Mouse (Mus musculus): ENCODE data around the gene Ppfibp1. TPM values are rescaled to one million over a fixed set of nuclear protein-coding genes. Genes with fewer than 3 reads are reported as not detected.

Gene Ppfibp1
- polyA plus RNA-seq, 1 experiment from 2014 or later = 30.5 TPM

DNA sequence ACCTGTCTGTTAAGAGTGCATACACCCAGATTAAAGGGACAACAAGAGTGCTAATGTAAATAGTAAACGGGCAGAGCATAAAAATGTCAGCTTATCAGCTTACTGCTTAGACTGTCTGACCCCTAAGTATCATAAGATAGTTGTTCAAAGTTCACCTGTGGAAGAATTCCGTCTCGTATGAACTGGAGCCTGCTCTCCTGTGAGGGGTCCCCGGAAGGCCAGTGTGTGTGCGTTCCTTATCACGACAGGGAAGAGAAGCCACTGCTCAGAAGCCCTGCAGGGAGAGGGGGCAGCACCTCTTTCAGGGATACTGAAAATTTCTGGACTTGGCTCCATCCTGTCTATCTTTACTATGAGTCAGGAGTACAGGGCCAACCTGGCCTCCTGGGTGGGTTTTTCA is 108.7 kb downstream of the Ppfibp1 start:
- ATAC-seq (ENCODE audit: insufficient read depth, low FRiP score, low TSS enrichment) (no peak), DNase-seq (ENCODE audit: low spot score) (no peak)
- H3K27ac ChIP-seq (ENCODE audit: low read depth, low read length) = no peak overlapping the region
- no peak overlapping the region for H3K4me2 ChIP-seq (ENCODE audit: low read depth)
- H3K36me3 ChIP-seq (ENCODE audit: control insufficient read depth, insufficient read depth, low read length) = no peaks in the 10 kb centered on the region; the same call in 1 of the 2 replicates
- no peaks in the 10 kb centered on the region for H3K27me3 ChIP-seq (ENCODE audit: control insufficient read depth, insufficient read depth, low read length)
- WGBS = 90% methylated on average over 6 of the region's 6 CpGs
- H3K9me3 ChIP-seq (ENCODE audit: control insufficient read depth, low read length) = no peaks in the 10 kb centered on the region
- H3K4me1 ChIP-seq (ENCODE audit: control insufficient read depth, insufficient read depth, low read length) = no peaks in the 10 kb centered on the region
- H3K9ac ChIP-seq (ENCODE audit: low read length) = no peak overlapping the region
- no peak overlapping the region for H3K4me3 ChIP-seq (ENCODE audit: low read depth, low read length)

DNA sequence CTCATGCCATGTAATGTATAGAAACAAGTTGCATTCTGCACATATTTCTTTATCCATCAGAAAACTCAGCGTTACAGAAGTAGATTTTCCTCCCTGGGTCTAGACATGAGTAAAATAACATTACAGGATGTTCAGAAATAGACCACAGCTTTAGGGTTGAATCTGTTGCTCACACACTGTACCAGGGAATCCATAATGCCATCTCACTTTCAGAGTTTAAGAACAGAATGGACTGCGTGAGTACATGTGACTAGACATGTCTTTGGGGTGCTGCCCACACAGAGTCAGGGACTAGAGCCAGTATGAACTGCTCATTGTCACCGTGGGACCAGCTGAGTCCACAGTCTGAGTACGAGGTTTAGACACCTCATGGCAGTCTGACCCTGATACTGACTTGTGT is 110.4 kb downstream of the Ppfibp1 start:
- H3K27ac ChIP-seq (ENCODE audit: low read depth, low read length) = no peak overlapping the region
- no peak for ATAC-seq (ENCODE audit: insufficient read depth, low FRiP score, low TSS enrichment)
- no peak overlapping the region for H3K4me3 ChIP-seq (ENCODE audit: low read depth, low read length)
- no peaks in the 10 kb centered on the region for H3K27me3 ChIP-seq (ENCODE audit: control insufficient read depth, insufficient read depth, low read length)
- H3K4me2 ChIP-seq (ENCODE audit: low read depth) = no peak overlapping the region
- no peaks in the 10 kb centered on the region for H3K9me3 ChIP-seq (ENCODE audit: control insufficient read depth, low read length)
- DNase-seq (ENCODE audit: low spot score) = no peak
- no peaks in the 10 kb centered on the region; the same call in 1 of the 2 replicates for H3K36me3 ChIP-seq (ENCODE audit: control insufficient read depth, insufficient read depth, low read length)
- WGBS = 86% methylated on average over 4 of the region's 4 CpGs
- no peak overlapping the region for H3K9ac ChIP-seq (ENCODE audit: low read length)
- no peaks in the 10 kb centered on the region for H3K4me1 ChIP-seq (ENCODE audit: control insufficient read depth, insufficient read depth, low read length)

DNA sequence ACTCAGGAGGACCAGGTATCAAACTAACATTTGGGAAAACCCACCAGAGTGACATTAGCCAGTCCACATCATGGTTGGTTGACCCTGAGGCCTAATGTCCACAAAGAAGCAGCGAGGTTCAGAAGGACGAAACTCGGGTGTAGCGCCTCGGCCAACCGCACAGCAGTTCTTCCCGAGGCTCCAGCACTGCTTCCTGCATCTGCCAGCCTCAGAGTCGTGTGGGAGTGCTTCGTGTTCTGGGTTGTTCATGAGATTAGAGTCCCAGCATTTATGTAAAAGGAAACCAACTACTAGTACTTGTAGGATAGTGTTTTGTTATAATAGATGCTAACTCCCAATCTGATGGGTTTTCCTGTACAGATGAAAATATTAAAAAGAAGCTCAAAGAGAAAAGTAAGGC is 111.0 kb downstream of the Ppfibp1 start:
- no peaks in the 10 kb centered on the region; the same call in 1 of the 2 replicates for H3K36me3 ChIP-seq (ENCODE audit: control insufficient read depth, insufficient read depth, low read length)
- no peak overlapping the region for H3K27ac ChIP-seq (ENCODE audit: low read depth, low read length)
- no peaks in the 10 kb centered on the region for H3K4me1 ChIP-seq (ENCODE audit: control insufficient read depth, insufficient read depth, low read length)
- no peak overlapping the region for H3K4me3 ChIP-seq (ENCODE audit: low read depth, low read length)
- no peak overlapping the region for H3K4me2 ChIP-seq (ENCODE audit: low read depth)
- no peak for ATAC-seq (ENCODE audit: insufficient read depth, low FRiP score, low TSS enrichment)
- WGBS = 91% methylated on average over 9 of the region's 9 CpGs
- no peaks in the 10 kb centered on the region for H3K27me3 ChIP-seq (ENCODE audit: control insufficient read depth, insufficient read depth, low read length)
- H3K9me3 ChIP-seq (ENCODE audit: control insufficient read depth, low read length) = no peaks in the 10 kb centered on the region
- H3K9ac ChIP-seq (ENCODE audit: low read length) = no peak overlapping the region
- no peak for DNase-seq (ENCODE audit: low spot score)

DNA sequence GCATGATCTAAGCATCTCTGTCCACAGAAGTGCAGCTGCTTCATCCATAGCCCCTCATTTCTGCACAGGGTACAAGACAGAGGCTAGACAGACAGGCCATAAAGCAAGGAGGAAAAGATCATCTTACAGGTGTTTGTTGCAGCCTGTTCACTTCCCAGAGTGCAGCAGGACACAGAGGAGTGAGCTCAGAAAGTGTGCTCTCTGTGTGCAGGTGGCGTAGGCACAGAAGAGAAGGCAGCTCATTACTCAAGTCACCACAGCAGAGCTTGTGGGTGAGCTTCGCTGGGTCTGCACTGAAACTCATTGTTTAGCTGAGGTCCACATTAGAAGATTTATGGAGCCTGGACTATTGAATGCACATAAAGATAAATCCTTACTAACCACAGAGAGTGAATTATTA is 111.5 kb downstream of the Ppfibp1 start:
- Histone ChIP-seq H3K27ac (ENCODE audit: low read depth, low read length) (no peak overlapping the region), H3K4me3 (ENCODE audit: low read depth, low read length) (no peak overlapping the region), H3K9me3 (ENCODE audit: control insufficient read depth, low read length) (no peaks in the 10 kb centered on the region), H3K27me3 (ENCODE audit: control insufficient read depth, insufficient read depth, low read length) (no peaks in the 10 kb centered on the region), H3K4me2 (ENCODE audit: low read depth) (no peak overlapping the region), H3K4me1 (ENCODE audit: control insufficient read depth, insufficient read depth, low read length) (no peaks in the 10 kb centered on the region), H3K9ac (ENCODE audit: low read length) (no peak overlapping the region), H3K36me3 (ENCODE audit: control insufficient read depth, insufficient read depth, low read length) (no peaks in the 10 kb centered on the region; the same call in 1 of the 2 replicates)
- WGBS = 45% methylated on average over 2 of the region's 2 CpGs
- DNase-seq (ENCODE audit: low spot score) = no peak
- 0 out of 2 replicates have a peak, but pooled peaks have one; percentile 35 for ATAC-seq (ENCODE audit: insufficient read depth, low FRiP score, low TSS enrichment)

DNA sequence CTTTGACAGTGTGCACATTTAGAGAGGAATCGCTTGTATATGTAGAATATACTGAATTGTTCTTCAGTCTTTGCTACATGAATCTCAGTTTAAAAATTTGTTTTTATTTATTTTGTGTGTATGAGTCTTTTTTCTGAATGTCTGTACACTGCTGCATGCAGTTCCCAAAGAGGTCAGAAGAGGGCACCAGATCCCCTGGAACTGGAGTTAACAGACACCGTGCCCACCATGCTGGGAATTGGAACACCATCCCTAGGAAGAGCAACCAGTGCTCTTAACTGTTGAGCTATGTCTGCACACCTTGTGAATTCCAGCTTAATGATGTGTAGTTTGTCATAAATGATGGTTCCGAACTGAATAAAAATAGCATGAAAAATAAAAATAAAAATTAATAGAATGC is 119.9 kb downstream of the Ppfibp1 start:
- WGBS = 61% methylated on average over 3 of the region's 3 CpGs
- no peak; the same call in 1 of the 2 replicates for ATAC-seq (ENCODE audit: insufficient read depth, low FRiP score, low TSS enrichment)
- H3K27me3 ChIP-seq (ENCODE audit: control insufficient read depth, insufficient read depth, low read length) = no peaks in the 10 kb centered on the region
- no peak overlapping the region for H3K4me2 ChIP-seq (ENCODE audit: low read depth)
- H3K9me3 ChIP-seq (ENCODE audit: control insufficient read depth, low read length) = no peaks in the 10 kb centered on the region
- no peaks in the 10 kb centered on the region for H3K36me3 ChIP-seq (ENCODE audit: control insufficient read depth, insufficient read depth, low read length)
- no peaks in the 10 kb centered on the region for H3K4me1 ChIP-seq (ENCODE audit: control insufficient read depth, insufficient read depth, low read length)
- H3K4me3 ChIP-seq (ENCODE audit: low read depth, low read length) = no peak overlapping the region
- DNase-seq (ENCODE audit: low spot score) = peak; percentile 62
- H3K9ac ChIP-seq (ENCODE audit: low read length) = no peak overlapping the region
- no peak overlapping the region for H3K27ac ChIP-seq (ENCODE audit: low read depth, low read length)

DNA sequence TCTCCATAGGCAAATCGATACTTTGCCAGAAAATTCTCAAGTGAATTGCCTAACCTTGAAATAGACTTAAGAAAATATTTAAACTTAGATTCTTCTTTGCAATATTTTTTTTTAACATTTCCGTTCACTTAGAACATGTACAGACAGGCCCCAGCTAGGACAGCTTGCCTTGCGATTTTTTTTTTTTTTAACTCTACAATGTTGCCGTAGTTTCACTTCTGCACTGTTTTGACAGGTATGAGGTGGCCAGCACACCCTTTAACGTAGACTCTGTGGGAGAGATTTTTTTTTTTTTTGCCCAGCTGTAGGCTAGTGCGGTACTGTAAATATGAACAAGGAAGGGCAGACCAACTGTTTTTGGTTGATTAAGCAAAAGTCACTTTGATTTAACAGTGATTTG is 122.1 kb downstream of the Ppfibp1 start:
- Histone ChIP-seq H3K4me1 (ENCODE audit: control insufficient read depth, insufficient read depth, low read length) (no peaks in the 10 kb centered on the region), H3K9me3 (ENCODE audit: control insufficient read depth, low read length) (no peaks in the 10 kb centered on the region), H3K27ac (ENCODE audit: low read depth, low read length) (no peak overlapping the region), H3K36me3 (ENCODE audit: control insufficient read depth, insufficient read depth, low read length) (no peaks in the 10 kb centered on the region), H3K4me3 (ENCODE audit: low read depth, low read length) (no peak overlapping the region), H3K9ac (ENCODE audit: low read length) (no peak overlapping the region), H3K27me3 (ENCODE audit: control insufficient read depth, insufficient read depth, low read length) (no peaks in the 10 kb centered on the region), H3K4me2 (ENCODE audit: low read depth) (no peak overlapping the region)
- 87% methylated on average over 6 of the region's 6 CpGs for WGBS
- no peak for DNase-seq (ENCODE audit: low spot score)
- no peak for ATAC-seq (ENCODE audit: insufficient read depth, low FRiP score, low TSS enrichment)

DNA sequence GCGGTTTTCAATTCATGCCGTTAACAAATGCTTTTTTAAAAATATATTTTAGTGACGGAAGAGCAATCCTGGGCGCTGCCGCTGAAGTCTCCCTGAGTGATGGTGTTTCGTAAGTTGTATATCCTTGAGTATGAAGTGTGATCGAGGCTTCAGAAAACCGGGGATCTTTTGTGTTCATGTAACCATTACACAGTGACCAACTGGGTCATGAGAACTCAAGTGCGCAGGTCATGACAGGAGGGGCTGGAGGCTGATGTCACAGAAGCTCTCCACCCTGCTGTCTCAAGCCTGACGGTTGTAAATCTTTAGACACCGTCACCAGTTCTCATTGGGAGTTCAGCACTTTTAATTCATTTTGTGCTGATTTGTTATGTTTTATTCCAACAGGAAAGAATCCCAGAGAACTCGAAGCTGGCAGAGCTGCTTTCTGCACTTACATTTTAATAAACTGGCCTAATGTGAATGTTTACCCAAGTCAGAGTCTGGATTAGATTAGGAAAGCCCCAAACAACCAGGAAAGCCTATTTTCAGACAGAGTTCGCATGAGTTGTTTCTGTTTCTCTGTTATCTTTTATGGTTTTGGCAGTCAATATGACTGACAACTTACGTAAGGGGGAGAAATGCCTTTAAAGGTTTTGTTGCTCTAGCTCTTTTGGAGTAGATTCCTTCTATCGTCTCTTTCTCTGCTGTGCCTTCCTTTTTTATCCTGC is 122.7 kb downstream of the Ppfibp1 start:
- Histone ChIP-seq H3K9ac (ENCODE audit: low read length) (no peak overlapping the region), H3K27me3 (ENCODE audit: control insufficient read depth, insufficient read depth, low read length) (no peaks in the 10 kb centered on the region), H3K4me1 (ENCODE audit: control insufficient read depth, insufficient read depth, low read length) (no peaks in the 10 kb centered on the region), H3K4me3 (ENCODE audit: low read depth, low read length) (no peak overlapping the region), H3K4me2 (ENCODE audit: low read depth) (no peak overlapping the region), H3K27ac (ENCODE audit: low read depth, low read length) (no peak overlapping the region), H3K9me3 (ENCODE audit: control insufficient read depth, low read length) (no peaks in the 10 kb centered on the region), H3K36me3 (ENCODE audit: control insufficient read depth, insufficient read depth, low read length) (no peaks in the 10 kb centered on the region)
- WGBS = 87% methylated on average over 15 of the region's 15 CpGs
- ATAC-seq (ENCODE audit: insufficient read depth, low FRiP score, low TSS enrichment) = no peak
- DNase-seq (ENCODE audit: low spot score) = no peak

DNA sequence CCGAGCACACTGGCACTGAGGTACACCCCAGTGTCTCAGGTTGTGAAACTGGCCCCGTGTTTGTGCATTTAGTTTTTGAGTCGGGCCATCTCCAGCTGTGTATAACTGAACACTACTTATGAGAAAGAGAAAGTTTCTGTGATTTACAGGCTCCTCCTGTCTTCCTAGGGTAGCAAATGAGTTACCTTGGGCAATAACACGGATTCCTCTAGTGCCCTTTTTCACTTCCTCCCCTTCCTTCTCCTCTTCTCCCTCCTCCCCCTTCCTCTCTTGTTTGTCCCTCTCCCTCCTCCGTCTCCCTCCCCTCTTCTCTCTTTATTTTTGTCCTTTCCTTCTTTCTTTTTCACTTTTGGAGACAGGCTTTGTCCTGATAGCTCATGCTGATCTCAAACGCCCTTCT is 123.3 kb downstream of the Ppfibp1 start:
- no peak overlapping the region for H3K9ac ChIP-seq (ENCODE audit: low read length)
- DNase-seq (ENCODE audit: low spot score) = no peak
- ATAC-seq (ENCODE audit: insufficient read depth, low FRiP score, low TSS enrichment) = no peak
- no peaks in the 10 kb centered on the region for H3K9me3 ChIP-seq (ENCODE audit: control insufficient read depth, low read length)
- 69% methylated on average over 6 of the region's 6 CpGs for WGBS
- H3K36me3 ChIP-seq (ENCODE audit: control insufficient read depth, insufficient read depth, low read length) = no peaks in the 10 kb centered on the region
- H3K27me3 ChIP-seq (ENCODE audit: control insufficient read depth, insufficient read depth, low read length) = no peaks in the 10 kb centered on the region
- no peaks in the 10 kb centered on the region for H3K4me1 ChIP-seq (ENCODE audit: control insufficient read depth, insufficient read depth, low read length)
- H3K4me3 ChIP-seq (ENCODE audit: low read depth, low read length) = no peak overlapping the region
- no peak overlapping the region for H3K27ac ChIP-seq (ENCODE audit: low read depth, low read length)
- H3K4me2 ChIP-seq (ENCODE audit: low read depth) = no peak overlapping the region

DNA sequence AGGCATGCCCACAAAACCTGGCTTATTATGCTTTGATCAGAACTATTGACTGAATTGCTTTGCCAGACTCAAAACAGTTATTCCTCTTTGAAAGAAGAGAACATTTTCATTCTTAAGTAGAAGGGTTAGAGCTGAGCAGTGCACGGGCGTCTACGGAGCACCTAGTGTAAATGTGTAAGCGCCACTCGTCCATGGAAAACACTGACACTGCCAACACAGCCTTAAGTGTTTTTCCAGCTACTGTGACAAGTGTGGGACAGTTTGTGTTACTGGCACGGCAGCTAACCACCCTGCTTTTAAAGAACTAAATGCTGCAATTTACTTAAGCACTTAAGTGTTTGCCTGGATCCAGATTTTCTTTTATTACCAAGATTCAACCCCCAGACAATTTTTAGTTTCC is 123.7 kb downstream of the Ppfibp1 start:
- WGBS = 72% methylated on average over 6 of the region's 6 CpGs
- Histone ChIP-seq H3K27me3 (ENCODE audit: control insufficient read depth, insufficient read depth, low read length) (no peaks in the 10 kb centered on the region), H3K4me1 (ENCODE audit: control insufficient read depth, insufficient read depth, low read length) (no peaks in the 10 kb centered on the region), H3K4me2 (ENCODE audit: low read depth) (no peak overlapping the region), H3K9ac (ENCODE audit: low read length) (no peak overlapping the region), H3K4me3 (ENCODE audit: low read depth, low read length) (no peak overlapping the region), H3K36me3 (ENCODE audit: control insufficient read depth, insufficient read depth, low read length) (no peaks in the 10 kb centered on the region), H3K9me3 (ENCODE audit: control insufficient read depth, low read length) (no peaks in the 10 kb centered on the region), H3K27ac (ENCODE audit: low read depth, low read length) (no peak overlapping the region)
- ATAC-seq (ENCODE audit: insufficient read depth, low FRiP score, low TSS enrichment) (no peak), DNase-seq (ENCODE audit: low spot score) (no peak)

Measured in neural tube, embryonic 11.5 days (tissue).